Mouse (Mus musculus) right cerebral cortex, postnatal 36 days (tissue): ENCODE measurements around the gene Pim1.
"Not testable (repeated sequence)": the region's sequence is repeated elsewhere in the genome, so short reads cannot be mapped to it uniquely, and the experiment has no call there.

Experiments
- DNase-seq, 2 experiments: peaks; one replicate each; pipeline ENCODE4 v3.0.0; 2022; ENCODE audit warnings: low spot score in 2 of 2, mixed read lengths in 1 of 2

The Pim1 gene

DNA sequence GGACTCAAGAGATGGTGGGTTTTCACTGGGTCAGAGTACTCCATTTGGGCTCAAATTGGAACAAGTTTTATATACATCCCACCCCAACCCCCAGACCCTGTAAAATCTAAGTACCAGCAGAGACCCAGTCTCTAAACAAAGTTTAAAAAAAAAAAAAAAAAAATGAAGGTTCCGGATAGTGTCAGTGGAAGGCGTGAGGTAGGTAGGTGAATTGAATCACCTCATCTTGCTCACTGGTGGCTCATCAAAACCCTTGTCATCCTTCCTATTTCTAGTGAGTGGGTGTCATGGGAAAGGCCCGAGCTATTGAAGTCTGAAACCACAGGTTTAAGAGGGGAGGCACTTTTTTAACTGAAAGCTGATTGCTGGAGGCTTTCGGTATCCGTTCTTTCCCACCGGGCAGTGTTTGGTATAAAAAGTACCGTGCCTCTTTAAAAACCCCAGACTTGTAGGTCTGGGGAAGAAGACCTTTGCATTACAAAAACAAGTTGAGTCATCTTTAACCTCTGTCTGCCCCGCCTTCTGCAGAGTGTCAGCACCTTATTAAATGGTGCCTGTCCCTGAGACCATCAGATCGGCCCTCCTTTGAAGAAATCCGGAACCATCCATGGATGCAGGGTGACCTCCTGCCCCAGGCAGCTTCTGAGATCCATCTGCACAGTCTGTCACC is 3.6 kb downstream of the Pim1 start:
- no peak for DNase-seq

DNA sequence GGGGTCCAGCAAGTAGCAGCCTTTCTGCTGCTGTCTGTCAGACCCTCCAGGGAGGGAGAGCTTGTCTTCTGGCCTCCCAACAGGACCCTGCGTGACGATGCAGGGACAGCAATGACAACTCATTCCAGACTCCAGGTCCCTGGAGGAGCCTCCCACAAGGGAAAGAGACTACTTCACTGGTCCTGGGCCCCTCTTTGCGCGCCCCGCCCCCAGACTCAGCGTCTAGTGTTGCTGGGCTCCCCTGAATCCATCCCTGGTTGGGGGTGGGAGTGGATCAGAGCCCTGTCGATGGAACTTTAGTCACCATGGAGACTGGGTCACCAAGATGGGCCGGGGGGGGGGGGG is 4.2 kb downstream of the Pim1 start:
- DNase-seq: no peak

- DNase-seq: no peak
These were observed 5.9 kb downstream of the Pim1 start for GRCm38 (mm10) chr17:29496211-29497070.

GRCm38 (mm10) chr17:29497071-29497354 is 6.5 kb downstream of the Pim1 start:
- no peak for DNase-seq

GRCm38 (mm10) chr17:29497481-29497880 is 6.9 kb downstream of the Pim1 start:
- not testable (repeated sequence) for DNase-seq

DNA sequence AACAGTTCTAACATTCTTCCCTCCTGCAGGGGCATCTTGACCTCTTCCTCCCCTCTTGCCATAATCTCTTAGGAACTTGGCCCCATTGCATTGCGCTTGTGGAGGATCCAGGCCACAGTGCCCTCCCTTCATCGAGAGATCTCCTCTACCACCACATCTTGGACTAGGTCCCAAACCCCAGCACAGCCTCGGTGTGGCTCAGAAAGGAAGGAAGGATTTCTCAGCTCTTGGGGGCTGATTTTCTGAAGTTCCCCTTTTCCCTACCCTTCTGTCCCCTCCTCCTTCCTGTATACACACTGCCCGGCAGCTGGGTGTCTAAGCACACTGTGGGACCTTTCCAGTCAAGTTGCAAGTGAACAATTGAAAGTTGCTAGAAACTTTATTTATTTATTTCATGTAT is 7.5 kb downstream of the Pim1 start:
- no peak for DNase-seq

GRCm38 (mm10) chr17:29498952-29499351 is 8.4 kb downstream of the Pim1 start:
- DNase-seq: not testable (repeated sequence)

DNA sequence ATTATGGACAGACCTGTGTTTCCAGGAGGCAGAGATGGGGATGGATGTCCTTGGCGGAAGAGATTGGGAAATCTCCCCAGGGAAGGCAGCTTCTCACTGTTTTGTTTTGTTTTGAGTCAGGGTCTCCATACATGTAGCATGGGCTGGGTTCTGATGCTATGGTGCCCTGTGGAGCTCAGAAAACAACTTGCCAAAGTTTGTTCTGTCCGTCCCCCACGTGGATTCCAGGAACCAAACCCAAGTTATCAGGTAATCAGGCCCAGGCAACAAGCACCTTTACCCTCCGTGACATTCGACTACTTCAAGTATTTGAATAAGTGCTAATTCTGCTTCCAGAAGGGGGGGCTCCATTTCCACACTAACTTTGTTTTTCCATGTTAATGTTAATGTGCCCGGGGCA is 9.0 kb downstream of the Pim1 start:
- no peak for DNase-seq

- DNase-seq: no peak
These were observed 9.7 kb downstream of the Pim1 start for GRCm38 (mm10) chr17:29500243-29500740.

- no peak for DNase-seq
These were observed 10.4 kb downstream of the Pim1 start for GRCm38 (mm10) chr17:29500802-29501469.

- no peak for DNase-seq
These were observed 11.6 kb downstream of the Pim1 start for GRCm38 (mm10) chr17:29502005-29502668.

DNA sequence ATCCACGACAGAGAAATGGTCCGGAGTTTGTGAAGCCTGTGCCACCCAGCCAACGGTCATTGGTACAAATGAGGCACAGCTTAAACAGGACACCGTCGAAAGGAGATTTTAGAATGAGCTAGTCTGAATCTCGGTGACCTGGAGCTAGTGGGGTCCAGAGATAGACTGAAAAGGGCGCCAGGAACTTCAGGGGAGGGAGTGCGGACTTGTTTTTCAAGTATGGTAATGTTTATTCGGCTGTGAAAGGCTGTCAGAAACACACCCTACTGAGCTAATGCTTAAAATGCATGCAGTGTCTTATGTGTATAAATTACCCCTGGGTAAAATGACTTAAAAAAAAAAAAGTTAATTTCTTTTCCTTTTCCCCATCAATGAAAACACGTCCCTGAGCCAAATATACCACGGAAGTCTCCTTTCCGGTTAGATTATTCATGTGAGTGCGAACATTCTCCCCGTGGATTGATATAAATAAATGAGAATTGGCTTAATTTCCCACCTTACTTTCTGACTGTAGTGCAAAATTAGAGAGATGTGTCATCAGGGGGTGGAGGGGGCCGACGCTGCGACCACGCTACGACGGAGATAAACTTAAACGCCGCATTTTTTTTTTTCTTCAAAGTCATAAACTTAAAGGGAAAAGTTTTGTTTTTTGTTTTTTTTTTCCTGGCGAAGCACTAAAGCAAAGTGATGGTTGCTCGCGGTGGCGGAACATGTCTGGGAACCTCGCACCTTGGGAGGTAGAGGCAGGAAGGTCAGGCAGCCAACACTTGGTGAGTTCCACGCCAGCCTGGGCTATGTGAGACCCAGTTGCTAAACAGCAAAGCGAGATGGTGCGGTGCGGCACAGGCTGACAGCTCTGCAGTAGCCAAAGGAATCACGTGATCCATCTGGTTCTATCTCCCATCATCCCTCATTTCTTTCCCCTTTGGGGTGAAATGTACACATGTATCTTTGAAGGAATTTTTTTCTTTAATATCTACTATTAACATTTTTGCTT is 12.4 kb downstream of the Pim1 start:
- no peak for DNase-seq

DNA sequence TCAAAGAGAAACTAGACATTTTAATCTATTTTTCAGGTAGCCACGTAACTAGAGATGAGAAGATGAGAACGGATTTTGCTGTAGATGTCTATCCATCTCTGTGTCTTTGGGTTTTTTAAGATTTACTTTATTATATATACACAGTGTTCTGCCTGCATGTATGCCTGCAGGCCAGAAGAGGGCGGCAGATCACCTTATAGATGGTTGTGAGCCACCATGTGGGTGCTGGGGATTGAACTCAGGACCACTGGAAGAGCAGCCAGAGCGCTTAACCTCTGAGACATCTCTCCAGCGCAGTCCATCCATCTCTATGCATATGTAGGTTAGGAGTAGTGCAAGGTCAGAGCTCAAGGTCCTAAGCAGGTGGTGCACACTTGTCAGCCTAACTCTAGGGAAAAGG is 13.1 kb downstream of the Pim1 start:
- no peak for DNase-seq

DNA sequence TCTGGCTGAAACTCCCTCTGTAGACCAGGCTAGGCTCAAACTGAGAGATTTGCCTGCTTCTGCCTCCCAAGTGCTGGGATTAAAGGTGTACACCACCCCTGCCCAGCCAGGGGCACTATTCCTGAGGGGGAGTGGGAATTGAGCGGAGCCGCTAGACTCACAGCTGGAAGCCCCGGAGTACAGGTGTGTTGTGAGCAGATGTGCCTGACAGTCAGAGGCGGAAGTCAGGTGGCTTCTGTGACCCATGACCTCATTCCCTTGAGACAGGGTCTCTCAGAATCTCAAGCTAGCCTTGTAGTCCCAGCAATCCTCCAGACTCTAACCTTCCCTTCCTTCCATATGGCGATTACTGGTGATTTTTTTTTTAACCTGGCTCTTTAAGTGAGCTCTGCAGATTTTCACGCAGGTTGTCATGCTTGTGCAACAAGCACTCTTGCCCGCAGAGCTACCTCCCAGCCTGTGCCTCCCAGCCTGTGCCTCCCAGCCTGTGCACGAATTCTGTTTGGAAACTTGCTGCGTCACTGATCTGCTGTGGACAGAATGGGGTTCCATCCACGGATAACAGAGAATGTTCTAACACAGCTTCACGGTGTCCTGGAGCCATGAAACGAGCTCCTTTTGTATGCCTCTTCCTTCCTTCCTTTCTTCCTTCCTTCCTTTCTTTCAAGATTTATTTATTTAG is 18.5 kb downstream of the Pim1 start:
- no peak for DNase-seq

DNA sequence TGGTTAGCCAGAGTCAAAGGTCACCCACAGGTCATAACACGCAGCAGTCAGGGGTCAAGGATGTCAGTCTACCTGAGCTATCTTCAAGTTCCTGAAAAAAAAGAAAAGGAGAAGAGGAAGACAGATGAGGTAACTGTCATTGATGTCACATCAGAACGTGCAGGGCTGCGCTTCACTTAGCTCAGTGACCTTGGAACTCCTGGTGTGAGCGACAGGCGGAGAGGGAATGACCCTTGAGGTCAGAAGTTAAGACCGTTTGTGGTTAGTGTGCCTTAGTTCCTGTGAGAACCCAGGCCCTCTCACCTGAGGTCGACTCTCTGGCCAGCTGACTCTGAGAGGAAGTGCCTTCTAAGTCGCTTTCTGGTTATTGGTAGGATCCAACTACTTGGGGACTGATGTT is 20.1 kb downstream of the Pim1 start:
- no peak for DNase-seq

DNA sequence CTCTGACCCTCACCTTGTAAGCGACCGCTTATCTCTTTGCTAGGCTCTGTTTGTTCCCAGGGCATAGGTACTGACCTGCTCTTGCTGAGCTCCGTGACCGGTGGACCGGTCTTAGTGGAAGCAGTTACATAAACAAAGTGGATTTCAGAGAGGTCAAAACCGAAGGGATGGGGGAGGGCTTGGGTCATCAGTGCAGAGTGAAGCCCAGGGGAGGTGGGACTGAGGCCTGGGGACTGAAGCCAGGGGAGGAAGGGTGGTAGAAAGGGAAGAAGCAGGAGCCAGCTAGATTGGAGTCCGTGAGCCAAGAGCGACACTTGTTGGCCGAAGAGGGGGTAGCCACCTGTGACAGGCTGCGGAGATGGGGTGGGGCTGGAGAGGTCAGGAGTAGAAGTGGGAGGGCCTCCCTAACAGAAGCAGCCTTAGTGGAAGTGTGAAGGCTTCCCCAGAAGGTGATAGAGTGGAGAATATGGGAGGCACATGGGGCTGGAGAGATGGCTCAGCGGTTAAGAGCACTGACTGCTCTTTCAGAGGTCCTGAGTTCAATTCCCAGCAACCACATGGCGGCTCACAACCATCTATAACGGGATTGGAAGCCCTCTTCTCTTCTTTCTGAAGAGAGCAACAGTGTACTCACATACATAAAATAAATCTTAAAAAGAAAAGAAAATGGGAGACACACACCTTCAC is 22.6 kb downstream of the Pim1 start:
- no peak for DNase-seq

- peak; percentile 60 to 64 for DNase-seq
These were observed 23.9 kb downstream of the Pim1 start for GRCm38 (mm10) chr17:29514435-29514834.

DNA sequence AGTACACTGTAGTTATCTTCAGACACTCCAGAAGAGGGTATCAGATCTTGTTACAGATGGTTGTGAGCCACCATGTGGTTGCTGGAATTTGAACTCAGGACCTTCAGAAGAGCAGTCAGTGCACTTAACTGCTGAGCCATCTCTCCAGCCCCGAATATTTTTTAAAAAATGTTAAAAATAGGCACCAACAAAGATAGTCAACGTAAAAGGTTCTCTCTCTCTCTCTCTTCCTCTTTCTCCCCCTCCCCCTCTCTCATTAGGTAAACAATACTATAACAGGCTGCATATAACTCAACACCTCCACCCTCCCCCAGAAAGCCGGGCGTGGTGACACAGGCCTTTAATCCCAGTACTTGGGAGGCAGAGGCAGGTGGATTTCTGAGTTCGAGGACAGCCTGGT is 28.1 kb downstream of the Pim1 start:
- not testable (repeated sequence) for DNase-seq

DNA sequence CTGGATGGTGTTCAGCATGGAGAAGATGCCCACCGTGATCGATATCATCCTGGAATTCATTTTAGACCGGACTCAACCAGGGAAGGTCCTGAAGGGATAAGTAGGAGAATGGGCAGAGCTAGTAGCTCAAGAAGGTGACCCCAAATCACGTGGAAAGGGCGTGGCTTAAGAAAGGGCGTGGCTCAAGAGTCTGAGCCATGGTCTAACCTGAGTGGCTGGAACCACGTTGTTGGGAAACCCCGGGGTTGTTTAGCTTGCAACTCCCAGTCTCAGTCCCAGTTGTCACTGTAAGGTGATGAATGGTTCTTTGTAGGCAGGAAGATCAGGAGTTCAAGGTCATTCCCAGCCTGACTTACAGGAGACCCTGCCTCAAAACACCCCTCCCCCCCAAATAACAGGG is 29.2 kb downstream of the Pim1 start:
- no peak for DNase-seq

DNA sequence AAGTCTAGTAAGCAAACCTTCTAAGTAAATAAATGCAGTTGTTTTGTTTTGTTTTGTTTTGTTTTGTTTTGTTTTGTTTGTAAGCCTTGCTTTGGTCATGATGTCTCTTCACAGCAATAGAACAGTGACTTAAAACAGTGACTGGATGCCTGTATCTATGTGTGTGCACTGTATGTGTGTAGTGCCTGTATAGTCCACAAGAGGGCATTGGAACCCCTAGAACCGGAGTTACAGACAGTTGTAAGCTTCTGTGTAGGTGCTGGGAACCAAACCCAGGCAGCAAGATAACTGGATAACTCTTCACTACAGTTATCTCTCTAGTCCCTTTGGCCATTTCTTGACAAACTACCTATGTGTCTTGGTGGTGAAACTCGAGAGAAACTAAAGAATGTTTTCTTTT is 35.1 kb downstream of the Pim1 start:
- DNase-seq: no peak
